Mouse (Mus musculus): ENCODE measurements around the gene Heatr9. TPM values are rescaled to one million over a fixed set of nuclear protein-coding genes. Genes with fewer than 3 reads are reported as not detected.

Gene Heatr9
- total and polyA plus RNA-seq, 3 experiments: not detected

DNA sequence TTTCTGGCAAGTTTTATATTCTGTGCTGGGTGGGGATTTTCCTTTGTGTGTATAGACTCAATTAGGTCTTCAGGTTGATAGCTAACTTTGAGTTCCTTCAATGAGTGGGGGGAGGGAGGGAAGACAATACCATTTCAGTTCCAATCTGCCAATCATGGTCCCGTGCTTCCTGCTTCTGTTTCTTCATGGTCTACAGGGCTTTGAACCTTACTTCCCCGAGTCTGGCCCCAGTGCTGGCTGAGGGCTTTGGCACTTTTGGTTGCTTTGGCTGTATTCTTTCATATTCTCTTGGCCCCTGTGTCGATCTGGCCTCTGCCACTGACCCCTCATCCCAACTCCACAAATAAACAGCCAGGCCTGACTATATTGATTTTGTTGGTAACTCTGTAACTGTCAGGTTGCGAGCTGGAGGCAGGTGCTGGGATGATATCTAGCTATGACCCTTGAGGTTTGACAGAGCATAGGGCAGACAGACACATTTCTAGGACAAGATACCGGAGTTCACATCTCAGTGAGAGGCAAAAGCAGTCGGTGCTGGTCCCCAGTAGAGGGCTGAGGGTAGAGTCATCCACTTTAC is 40.4 kb upstream of the Heatr9 start:
- TF ChIP-seq POLR2A (IDR thresholded peaks at IDR 0.05; ENCODE audit: control insufficient read depth in 1 of 2, insufficient read depth in 1 of 2, low read depth in 1 of 2, low read length in 2 of 2, poor library complexity in 1 of 2): no peak
- TF ChIP-seq TCF12 (IDR thresholded peaks at IDR 0.05; ENCODE audit: low read depth, low read length): no peak
- H3K9me3 ChIP-seq (replicated peaks; ENCODE audit: insufficient read depth, low read length): no peaks in the 10 kb centered on the region
- peaks cover 0 to 2% of the 10 kb centered on the region in 2 experiments; a peak in 1 of 4 replicates for H3K27me3 ChIP-seq (ENCODE audit: control insufficient read depth in 1 of 2, insufficient read depth in 2 of 2, low read length in 2 of 2)
- no peak overlapping the region for H3K27ac ChIP-seq (ENCODE audit: control insufficient read depth, low read depth, low read length)
- H3K4me1 ChIP-seq (ENCODE audit: control insufficient read depth in 1 of 2, insufficient read depth in 2 of 2, low read length in 2 of 2): no peaks in the 10 kb centered on the region; a peak in 2 of 4 replicates
- no peaks in the 10 kb centered on the region; a peak in 1 of 4 replicates for H3K36me3 ChIP-seq (ENCODE audit: control insufficient read depth in 1 of 2, insufficient read depth in 2 of 2, low read length in 2 of 2)
- H3K79me2 ChIP-seq (ENCODE audit: control insufficient read depth, insufficient read depth, low read length, poor library complexity): no peaks in the 10 kb centered on the region
- no peak for DNase-seq (ENCODE audit: low read depth, low spot score)
- H3K9ac ChIP-seq (ENCODE audit: control insufficient read depth, low read depth, low read length, poor library complexity, severe bottlenecking): no peak overlapping the region
- H3K4me3 ChIP-seq (ENCODE audit: control insufficient read depth in 1 of 2, insufficient read depth in 1 of 2, low read depth in 2 of 2, low read length in 2 of 2): no peak overlapping the region

DNA sequence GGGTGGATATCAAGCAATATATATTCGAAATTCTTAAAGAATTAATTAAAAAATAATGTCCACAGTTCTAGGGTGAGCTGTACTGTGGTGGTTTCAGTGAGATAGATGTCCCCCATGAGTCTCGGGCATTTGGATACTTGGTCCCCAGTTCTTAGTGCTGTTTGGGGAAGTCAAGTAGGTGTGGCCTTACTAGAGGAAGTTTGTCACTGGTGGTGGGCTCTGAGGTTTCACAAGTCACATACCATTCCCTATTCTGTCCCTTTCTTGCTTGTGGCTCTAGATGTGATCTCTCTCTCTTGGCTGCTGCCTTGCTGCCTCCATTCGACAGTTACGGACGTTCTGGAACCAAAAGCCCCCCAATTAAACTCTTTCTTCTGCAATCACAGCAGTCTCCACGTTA is 38.4 kb upstream of the Heatr9 start:
- no peaks in the 10 kb centered on the region for H3K79me2 ChIP-seq (ENCODE audit: control insufficient read depth, insufficient read depth, low read length, poor library complexity)
- no peak for TF ChIP-seq TCF12 (IDR thresholded peaks at IDR 0.05; ENCODE audit: low read depth, low read length)
- TF ChIP-seq SMC3 (IDR thresholded peaks at IDR 0.05; ENCODE audit: low read depth, low read length): 0 out of 2 replicates have a peak, but pooled peaks have one; percentile 4
- no peak for TF ChIP-seq KAT2A (conservative IDR thresholded peaks at IDR 0.05; ENCODE audit: low read depth, low read length)
- no peak for TF ChIP-seq MYC (IDR thresholded peaks at IDR 0.05; ENCODE audit: low read depth, low read length)
- H3K36me3 ChIP-seq (ENCODE audit: control insufficient read depth in 1 of 2, insufficient read depth in 2 of 2, low read length in 2 of 2): no peaks in the 10 kb centered on the region; a peak in 1 of 4 replicates
- H3K4me3 ChIP-seq (ENCODE audit: control insufficient read depth in 1 of 2, insufficient read depth in 1 of 2, low read depth in 2 of 2, low read length in 2 of 2): no peak overlapping the region
- H3K4me1 ChIP-seq (ENCODE audit: control insufficient read depth in 1 of 2, insufficient read depth in 2 of 2, low read length in 2 of 2): no peaks in the 10 kb centered on the region; a peak in 2 of 4 replicates
- peak; percentile 48 for DNase-seq (ENCODE audit: low read depth, low spot score)
- peaks cover 0 to 2% of the 10 kb centered on the region in 2 experiments; a peak in 1 of 4 replicates for H3K27me3 ChIP-seq (ENCODE audit: control insufficient read depth in 1 of 2, insufficient read depth in 2 of 2, low read length in 2 of 2)
- no peak overlapping the region for H3K9ac ChIP-seq (ENCODE audit: control insufficient read depth, low read depth, low read length, poor library complexity, severe bottlenecking)
- no peaks in the 10 kb centered on the region for H3K9me3 ChIP-seq (replicated peaks; ENCODE audit: insufficient read depth, low read length)
- H3K27ac ChIP-seq (ENCODE audit: control insufficient read depth, low read depth, low read length): no peak overlapping the region

DNA sequence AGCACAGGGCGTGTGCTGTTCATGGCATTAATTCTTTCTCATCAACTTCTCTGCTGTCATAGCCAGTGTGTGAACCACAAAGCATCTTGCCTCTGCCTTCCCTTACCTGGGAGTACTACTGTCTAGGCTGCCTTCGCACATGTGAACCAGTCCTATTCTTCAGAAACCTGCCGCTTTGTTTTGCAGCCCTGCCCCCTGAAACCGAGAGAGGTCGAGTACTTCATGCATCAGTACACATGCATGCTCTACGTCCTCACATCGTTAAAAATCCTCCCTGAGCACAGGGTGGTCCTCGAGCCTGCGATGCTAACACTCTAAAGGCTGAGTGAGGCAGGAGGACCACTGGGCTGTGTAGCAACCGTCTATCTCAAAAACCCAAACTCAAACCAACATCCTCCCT is 35.1 kb upstream of the Heatr9 start:
- no peak for TF ChIP-seq MAFK (IDR thresholded peaks at IDR 0.05; ENCODE audit: borderline replicate concordance, low read depth, low read length)
- no peak for TF ChIP-seq HCFC1 (IDR thresholded peaks at IDR 0.05; ENCODE audit: low read depth, low read length)
- TF ChIP-seq CTCF (IDR thresholded peaks at IDR 0.05 in 2 of 3, conservative IDR thresholded peaks at IDR 0.05 in 1 of 3; ENCODE audit: control insufficient read depth in 1 of 3, insufficient read depth in 1 of 3, low read depth in 2 of 3, low read length in 3 of 3, poor library complexity in 1 of 3, severe bottlenecking in 1 of 3): no peak
- no peak for TF ChIP-seq ZC3H11A (IDR thresholded peaks at IDR 0.05; ENCODE audit: low read depth, low read length)
- no peak for TF ChIP-seq CHD1 (IDR thresholded peaks at IDR 0.05; ENCODE audit: low read depth, low read length)
- no peak for TF ChIP-seq GABPA (IDR thresholded peaks at IDR 0.05; ENCODE audit: low read depth, low read length)
- no peak for TF ChIP-seq ZMIZ1 (IDR thresholded peaks at IDR 0.05; ENCODE audit: low read depth, low read length)
- TF ChIP-seq MAX (IDR thresholded peaks at IDR 0.05; ENCODE audit: low read length): no peak
- TF ChIP-seq UBTF (IDR thresholded peaks at IDR 0.05; ENCODE audit: borderline replicate concordance, insufficient read depth, low read depth, low read length): no peak
- no peak for TF ChIP-seq USF1 (IDR thresholded peaks at IDR 0.05; ENCODE audit: low read depth, low read length)
- no peak for TF ChIP-seq POLR2AphosphoS2 (IDR thresholded peaks at IDR 0.05; ENCODE audit: low read length)
- no peaks in the 10 kb centered on the region for H3K79me2 ChIP-seq (ENCODE audit: control insufficient read depth, insufficient read depth, low read length, poor library complexity)
- no peaks in the 10 kb centered on the region for H3K9me3 ChIP-seq (replicated peaks; ENCODE audit: insufficient read depth, low read length)
- no peaks in the 10 kb centered on the region for H3K36me3 ChIP-seq (ENCODE audit: control insufficient read depth in 1 of 2, insufficient read depth in 2 of 2, low read length in 2 of 2)
- peaks cover 0 to 2% of the 10 kb centered on the region in 2 experiments; a peak in 1 of 4 replicates for H3K27me3 ChIP-seq (ENCODE audit: control insufficient read depth in 1 of 2, insufficient read depth in 2 of 2, low read length in 2 of 2)
- no peak overlapping the region for H3K9ac ChIP-seq (ENCODE audit: control insufficient read depth, low read depth, low read length, poor library complexity, severe bottlenecking)
- H3K27ac ChIP-seq (ENCODE audit: control insufficient read depth, low read depth, low read length): no peak overlapping the region
- H3K4me1 ChIP-seq (ENCODE audit: control insufficient read depth in 1 of 2, insufficient read depth in 2 of 2, low read length in 2 of 2): no peaks in the 10 kb centered on the region; a peak in 1 of 4 replicates
- H3K4me3 ChIP-seq (ENCODE audit: control insufficient read depth in 1 of 2, insufficient read depth in 1 of 2, low read depth in 2 of 2, low read length in 2 of 2): no peak overlapping the region
- no peak for DNase-seq (ENCODE audit: low read depth, low spot score)

Measured in MEL (cell line).